ENCODE assay signal across 8 mouse cellular contexts in the genomic region with DNA sequence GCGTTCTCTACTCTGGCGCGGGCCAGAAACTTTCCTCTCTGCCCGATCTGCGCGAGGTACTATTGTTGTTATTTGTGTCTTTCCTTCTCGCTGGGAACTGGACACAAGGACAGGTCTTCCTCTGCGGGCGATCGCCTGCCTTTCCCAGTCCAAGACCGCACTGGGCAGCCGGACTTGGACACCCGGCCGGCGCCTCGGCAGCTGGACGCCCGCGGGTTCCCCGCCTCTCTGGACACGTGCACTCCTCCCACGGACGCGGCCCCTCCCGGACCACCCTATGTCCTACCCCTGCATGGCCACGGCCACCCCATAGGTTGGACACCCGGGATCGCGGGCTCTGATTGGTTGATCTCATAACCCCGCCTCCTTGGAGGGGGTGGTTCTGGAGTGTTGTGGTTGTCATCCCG. TPM values are rescaled to one million over a fixed set of nuclear protein-coding genes. Genes with fewer than 3 reads are reported as not detected.
A peak's percentile ranks its signal among the peaks of the same experiment; 100 is the strongest.
DNase-seq lines count a peak whose midpoint lies in the region; ATAC-seq and TF ChIP-seq lines count a peak whose summit lies in the region.

No protein-coding gene starts in this region.

- H3K27me3 ChIP-seq in liver, embryonic 16.5 days (ENCODE audit: control insufficient read depth, insufficient read depth, low read depth, low read length) = peaks cover 41% of the 10 kb centered on the region

- in situ Hi-C loops in ES-E14 (cut with MboI; ENCODE audit: low sequenced_read_pairs in 2 of 2, unreplicated experiment in 2 of 2) = no loop called here

- H3K9me3 ChIP-seq in ES-E14 (ENCODE audit: control insufficient read depth, insufficient read depth, low read depth, low read length) = no peaks in the 10 kb centered on the region
- H3K9me3 ChIP-seq in liver, embryonic 16.5 days (replicated peaks; ENCODE audit: control insufficient read depth, low read length) = no peaks in the 10 kb centered on the region

- no peak for DNase-seq in ES-E14 (ENCODE audit: low read depth, low spot score)
- DNase-seq in cerebellum, adult 9-11 months = peak; percentile 94
- peak; percentile 81 to 92 for DNase-seq in frontal cortex, adult 2 months (ENCODE audit: extremely low spot score in 1 of 2, low spot score in 1 of 2)
- DNase-seq in heart, postnatal 36 days = peak; percentile 38 to 46
- DNase-seq in layer of hippocampus, adult 2 months (ENCODE audit: low spot score in 2 of 2) = peak; percentile 84 to 93
- DNase-seq in ovary, postnatal 14 days (ENCODE audit: low spot score) = peak; percentile 47
- DNase-seq in urinary bladder, postnatal 14 days (ENCODE audit: low spot score) = peak; percentile 61

- intact Hi-C loops in heart, postnatal 36 days (cut with DNase I) = no loop called here

- H3K27ac ChIP-seq in ES-E14 (ENCODE audit: insufficient read depth, low read depth, low read length, poor library complexity, severe bottlenecking) = no peak overlapping the region
- peak overlapping the region; percentile 93 for H3K27ac ChIP-seq in layer of hippocampus, adult 2 months
- no peak overlapping the region for H3K27ac ChIP-seq in liver, embryonic 16.5 days (ENCODE audit: low read length)

- H3K36me3 ChIP-seq in ES-E14 (ENCODE audit: control insufficient read depth, insufficient read depth, low read length, poor library complexity, severe bottlenecking) = no peaks in the 10 kb centered on the region
- H3K36me3 ChIP-seq in liver, embryonic 16.5 days (ENCODE audit: control insufficient read depth, insufficient read depth) = no peaks in the 10 kb centered on the region

- no peak for ATAC-seq in liver, embryonic 16.5 days (ENCODE audit: low read depth)

- peak overlapping the region; percentile 77 to 84 for H3K4me3 ChIP-seq in ES-E14 (ENCODE audit: insufficient read depth in 1 of 2, low read depth in 1 of 2, low read length in 2 of 2, poor library complexity in 1 of 2, severe bottlenecking in 1 of 2)
- peak overlapping the region; percentile 89 for H3K4me3 ChIP-seq in layer of hippocampus, adult 2 months
- H3K4me3 ChIP-seq in liver, embryonic 16.5 days (ENCODE audit: low read depth, low read length) = peak overlapping the region; percentile 52

- WGBS in liver, embryonic 16.5 days (ENCODE audit: insufficient replicate concordance) = 2% methylated on average over 31 of the region's 31 CpGs

- peak overlapping the region; percentile 61 for H3K4me2 ChIP-seq in liver, embryonic 16.5 days (ENCODE audit: low read depth, low read length)

- no peaks in the 10 kb centered on the region; a peak in 1 of 4 replicates for H3K4me1 ChIP-seq in ES-E14 (ENCODE audit: control insufficient read depth in 2 of 2, insufficient read depth in 2 of 2, low read length in 2 of 2, poor library complexity in 1 of 2)
- H3K4me1 ChIP-seq in liver, embryonic 16.5 days (ENCODE audit: control insufficient read depth, low read depth, low read length) = no peaks in the 10 kb centered on the region; the same call in 1 of the 2 replicates

- no peak for TF ChIP-seq CTCF in layer of hippocampus, adult 2 months (conservative IDR thresholded peaks at IDR 0.05)

- H3K9ac ChIP-seq in ES-E14 (ENCODE audit: insufficient read depth, low read depth, low read length, poor library complexity, severe bottlenecking) = no peak overlapping the region; the same call in 1 of the 2 replicates
- no peak overlapping the region for H3K9ac ChIP-seq in liver, embryonic 16.5 days (ENCODE audit: low read depth, low read length)

TF ChIP-seq in ES-E14, 5 proteins besides CTCF, POLR2A, EP300 and RAD21:
- TF ChIP-seq ZNF384 (IDR thresholded peaks at IDR 0.05; ENCODE audit: low read depth, low read length) (no peak), CHD2 (IDR thresholded peaks at IDR 0.05; ENCODE audit: low read depth, low read length) (no peak), MAFK (IDR thresholded peaks at IDR 0.05; ENCODE audit: insufficient read depth, low read depth, low read length) (no peak)

RNA-seq across cellular contexts. Expression of gene Enox1, which starts 0.9 kb away (rescaled TPM):
- 25.3 and 52.4 TPM in 2 replicates for total RNA-seq in ES-E14 (2012; rRNA removed)
- 18.7 and 23.8 TPM in 2 replicates for polyA plus RNA-seq in frontal cortex, adult 2 months (2012; rRNA removed)
- 1 to 10 TPM in 1 of 2 experiments, under 1 TPM in 1; 0.94 to 1.0 TPM for total RNA-seq in heart, postnatal 36 days (2021)
- 10 to 100 TPM; 61.3 to 67.7 TPM for total RNA-seq in layer of hippocampus, adult 2 months (2021)
- polyA plus RNA-seq in liver, embryonic 16.5 days (2015; fragmentation: Nextera tagmentation; extraction: Ambion mirVana) = 0.13 and 0.25 TPM in 2 replicates

Comparison
In these comparisons a context has a peak if more than half of its experiments do, and no peak if none do; other contexts are left out.
1. RNA of gene Enox1, which starts 0.9 kb away (total RNA-seq): 61.3 to 67.7 TPM in layer of hippocampus, adult 2 months and 25.3 to 52.4 TPM in ES-E14; 0.94 to 1.0 TPM in heart, postnatal 36 days; every median in the first group is over 10 times any median in the second.
2. Peak in every context shown above with its lines, with median percentiles within 50 percentile points of each other: H3K4me3 ChIP-seq.